Mouse (Mus musculus): ENCODE measurements at regions not wholly inside any gene's neighbourhood (a gene's known extent, or its start where the extent isn't known, plus 50 kb on each side); places are given as distances from the start of the nearest gene placed in this dataset.

GRCm38 (mm10) chr16:93092796-93093195 lies 266.8 kb upstream of the Runx1 start:
- no peak for TF ChIP-seq CTCF (IDR thresholded peaks at IDR 0.05)
- DNase-seq (ENCODE audit: low spot score): no peak
- Histone ChIP-seq H3K4me1 (ENCODE audit: insufficient read depth, low read length) (no peaks in the 10 kb centered on the region), H3K9ac (replicated peaks; ENCODE audit: low read length, poor library complexity, severe bottlenecking) (no peak overlapping the region), H3K27ac (ENCODE audit: low read depth, low read length) (no peak overlapping the region), H3K4me2 (ENCODE audit: low read depth, low read length, poor library complexity, severe bottlenecking) (no peak overlapping the region), H3K27me3 (ENCODE audit: insufficient read depth, low read length) (no peaks in the 10 kb centered on the region), H3K9me3 (ENCODE audit: low read length) (no peaks in the 10 kb centered on the region), H3K4me3 (ENCODE audit: low read depth, low read length) (no peak overlapping the region), H3K36me3 (ENCODE audit: insufficient read depth, low read length) (no peaks in the 10 kb centered on the region)
- WGBS: 60% methylated on average over 7 of the region's 7 CpGs
- no peak for ATAC-seq (ENCODE audit: low FRiP score)

- no peak for TF ChIP-seq CTCF (IDR thresholded peaks at IDR 0.05)
- DNase-seq (ENCODE audit: low spot score) (no peak), ATAC-seq (ENCODE audit: low FRiP score) (no peak)
- H3K4me3 ChIP-seq (ENCODE audit: low read depth, low read length): no peak overlapping the region
- H3K36me3 ChIP-seq (ENCODE audit: insufficient read depth, low read length): no peaks in the 10 kb centered on the region
- no peaks in the 10 kb centered on the region for H3K9me3 ChIP-seq (ENCODE audit: low read length)
- no peaks in the 10 kb centered on the region for H3K27me3 ChIP-seq (ENCODE audit: insufficient read depth, low read length)
- H3K9ac ChIP-seq (replicated peaks; ENCODE audit: low read length, poor library complexity, severe bottlenecking): no peak overlapping the region
- H3K4me1 ChIP-seq (ENCODE audit: insufficient read depth, low read length): no peaks in the 10 kb centered on the region
- 93% methylated on average over 10 of the region's 10 CpGs for WGBS
- no peak overlapping the region for H3K4me2 ChIP-seq (ENCODE audit: low read depth, low read length, poor library complexity, severe bottlenecking)
- no peak overlapping the region for H3K27ac ChIP-seq (ENCODE audit: low read depth, low read length)
These were observed 259.4 kb upstream of the Runx1 start for GRCm38 (mm10) chr16:93085227-93085883.

- H3K27ac ChIP-seq (ENCODE audit: low read depth, low read length): no peak overlapping the region
- no peaks in the 10 kb centered on the region for H3K36me3 ChIP-seq (ENCODE audit: insufficient read depth, low read length)
- DNase-seq (ENCODE audit: low spot score) (no peak), ATAC-seq (ENCODE audit: low FRiP score) (no peak)
- H3K4me1 ChIP-seq (ENCODE audit: insufficient read depth, low read length): peaks cover 9% of the 10 kb centered on the region
- H3K9ac ChIP-seq (replicated peaks; ENCODE audit: low read length, poor library complexity, severe bottlenecking): no peak overlapping the region
- H3K9me3 ChIP-seq (ENCODE audit: low read length): no peaks in the 10 kb centered on the region
- H3K4me2 ChIP-seq (ENCODE audit: low read depth, low read length, poor library complexity, severe bottlenecking): no peak overlapping the region
- H3K4me3 ChIP-seq (ENCODE audit: low read depth, low read length): no peak overlapping the region
- no peak for TF ChIP-seq CTCF (IDR thresholded peaks at IDR 0.05)
- H3K27me3 ChIP-seq (ENCODE audit: insufficient read depth, low read length): no peaks in the 10 kb centered on the region
- WGBS: 78% methylated on average over 2 of the region's 2 CpGs
These were observed 257.8 kb upstream of the Runx1 start for GRCm38 (mm10) chr16:93083756-93084155.

GRCm38 (mm10) chr16:93083142-93083541 lies 257.2 kb upstream of the Runx1 start:
- no peak for DNase-seq (ENCODE audit: low spot score)
- Histone ChIP-seq H3K9me3 (ENCODE audit: low read length) (0 out of 2 replicates have a peak, but pooled peaks cover 1% of the 10 kb centered on the region), H3K27ac (ENCODE audit: low read depth, low read length) (no peak overlapping the region), H3K36me3 (ENCODE audit: insufficient read depth, low read length) (no peaks in the 10 kb centered on the region), H3K4me1 (ENCODE audit: insufficient read depth, low read length) (peaks cover 9% of the 10 kb centered on the region), H3K4me2 (ENCODE audit: low read depth, low read length, poor library complexity, severe bottlenecking) (no peak overlapping the region), H3K27me3 (ENCODE audit: insufficient read depth, low read length) (no peaks in the 10 kb centered on the region), H3K9ac (replicated peaks; ENCODE audit: low read length, poor library complexity, severe bottlenecking) (no peak overlapping the region), H3K4me3 (ENCODE audit: low read depth, low read length) (no peak overlapping the region)
- no peak for ATAC-seq (ENCODE audit: low FRiP score)
- WGBS: 81% methylated on average over 1 of the region's 1 CpGs
- TF ChIP-seq CTCF (IDR thresholded peaks at IDR 0.05): no peak

GRCm38 (mm10) chr16:93081533-93081932 lies 255.6 kb upstream of the Runx1 start:
- Histone ChIP-seq H3K27me3 (ENCODE audit: insufficient read depth, low read length) (no peaks in the 10 kb centered on the region), H3K4me1 (ENCODE audit: insufficient read depth, low read length) (peaks cover 9% of the 10 kb centered on the region), H3K36me3 (ENCODE audit: insufficient read depth, low read length) (no peaks in the 10 kb centered on the region), H3K4me2 (ENCODE audit: low read depth, low read length, poor library complexity, severe bottlenecking) (no peak overlapping the region), H3K27ac (ENCODE audit: low read depth, low read length) (no peak overlapping the region), H3K9ac (replicated peaks; ENCODE audit: low read length, poor library complexity, severe bottlenecking) (no peak overlapping the region), H3K9me3 (ENCODE audit: low read length) (0 out of 2 replicates have a peak, but pooled peaks cover 4% of the 10 kb centered on the region), H3K4me3 (ENCODE audit: low read depth, low read length) (no peak overlapping the region)
- 79% methylated on average over 2 of the region's 2 CpGs for WGBS
- TF ChIP-seq CTCF (IDR thresholded peaks at IDR 0.05): no peak
- ATAC-seq (ENCODE audit: low FRiP score) (no peak), DNase-seq (ENCODE audit: low spot score) (no peak)

GRCm38 (mm10) chr16:93079660-93080390 lies 253.9 kb upstream of the Runx1 start:
- H3K9me3 ChIP-seq (ENCODE audit: low read length): 0 out of 2 replicates have a peak, but pooled peaks cover 4% of the 10 kb centered on the region

More at GRCm38 (mm10) chr16:93079660-93080390, 253.9 kb upstream of the Runx1 start:
- ATAC-seq (ENCODE audit: low FRiP score): no peak
- Histone ChIP-seq H3K27ac (ENCODE audit: low read depth, low read length) (no peak overlapping the region), H3K9ac (replicated peaks; ENCODE audit: low read length, poor library complexity, severe bottlenecking) (no peak overlapping the region), H3K4me3 (ENCODE audit: low read depth, low read length) (peak overlapping the region; percentile 16), H3K36me3 (ENCODE audit: insufficient read depth, low read length) (no peaks in the 10 kb centered on the region), H3K27me3 (ENCODE audit: insufficient read depth, low read length) (no peaks in the 10 kb centered on the region), H3K4me2 (ENCODE audit: low read depth, low read length, poor library complexity, severe bottlenecking) (peak overlapping the region; percentile 40), H3K4me1 (ENCODE audit: insufficient read depth, low read length) (peaks cover 9% of the 10 kb centered on the region)
- DNase-seq (ENCODE audit: low spot score): no peak
- TF ChIP-seq CTCF (IDR thresholded peaks at IDR 0.05): no peak
- WGBS: 30% methylated on average over 17 of the region's 17 CpGs
